Mouse (Mus musculus) heart, adult 10 weeks (tissue): ENCODE data around the gene Igf1r. TPM values are rescaled to one million over a fixed set of nuclear protein-coding genes. Genes with fewer than 3 reads are reported as not detected.

Source experiments
- polyA plus RNA-seq: library from polyadenylated mRNA; stranded (reverse); fragments of 350-450 nt; fragmentation: Illumina TruSeq; extraction: RNeasy Lipid Tissue Mini Kit (QIAGEN cat#74804); gene quantifications from one replicate; pipeline ENCODE4 v1.2.3, GENCODE M21; 2014; ENCODE audit warnings: low read depth, low replicate concordance

Gene Igf1r
- polyA plus RNA-seq = 8.9 TPM

DNA sequence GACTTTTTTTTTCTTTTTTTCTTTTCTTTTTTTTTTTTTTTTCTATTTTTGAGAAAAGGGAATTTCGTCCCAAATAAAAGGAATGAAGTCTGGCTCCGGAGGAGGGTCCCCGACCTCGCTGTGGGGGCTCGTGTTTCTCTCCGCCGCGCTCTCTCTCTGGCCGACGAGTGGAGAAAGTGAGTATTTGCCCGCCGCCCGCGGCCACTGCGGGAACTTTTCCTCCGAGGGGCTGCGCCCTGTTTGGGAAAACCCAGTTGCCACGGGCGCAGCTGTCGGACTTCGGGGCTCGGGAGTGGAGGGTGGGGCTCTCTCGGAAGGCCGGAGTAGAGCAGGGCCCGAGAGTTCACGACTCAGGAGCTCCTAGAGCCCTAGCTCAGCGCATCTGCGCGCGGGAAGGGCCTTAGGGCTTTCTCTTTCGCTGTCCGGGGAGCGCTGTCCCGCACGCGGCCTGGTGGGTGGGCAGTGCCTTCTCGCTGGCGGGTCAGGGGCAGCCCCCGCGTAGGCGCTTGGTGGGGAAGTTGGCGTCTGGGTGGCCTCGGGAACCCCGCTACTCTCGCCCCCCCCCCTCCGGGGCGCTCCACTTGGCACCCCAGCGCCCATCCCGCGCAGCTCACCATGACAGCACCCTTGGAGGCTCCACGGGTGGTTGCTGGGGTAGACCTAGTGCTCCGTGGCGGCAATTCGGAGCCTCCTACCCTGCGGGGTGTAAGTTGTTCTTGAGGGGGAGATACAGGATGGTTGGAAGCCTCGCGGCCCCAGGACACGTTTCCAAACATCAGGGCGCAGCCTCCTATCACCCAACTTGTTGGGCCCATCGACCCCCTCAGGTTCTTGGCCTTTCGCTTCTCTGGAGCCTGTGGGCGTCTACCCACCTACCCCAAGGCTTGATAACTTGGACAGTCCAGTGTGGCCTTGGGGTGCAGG lies at the start of gene Igf1r:
Igf1r (plus strand) TSS at position 51 of the 924 bp plus-strand sequence.

GRCm38 (mm10) chr7:68264028-68264453 lies 311.4 kb downstream of the Igf1r start, which contains the start of gene Pgpep1l:
TSS of gene Pgpep1l (minus strand) at chr7:68264233.

DNA sequence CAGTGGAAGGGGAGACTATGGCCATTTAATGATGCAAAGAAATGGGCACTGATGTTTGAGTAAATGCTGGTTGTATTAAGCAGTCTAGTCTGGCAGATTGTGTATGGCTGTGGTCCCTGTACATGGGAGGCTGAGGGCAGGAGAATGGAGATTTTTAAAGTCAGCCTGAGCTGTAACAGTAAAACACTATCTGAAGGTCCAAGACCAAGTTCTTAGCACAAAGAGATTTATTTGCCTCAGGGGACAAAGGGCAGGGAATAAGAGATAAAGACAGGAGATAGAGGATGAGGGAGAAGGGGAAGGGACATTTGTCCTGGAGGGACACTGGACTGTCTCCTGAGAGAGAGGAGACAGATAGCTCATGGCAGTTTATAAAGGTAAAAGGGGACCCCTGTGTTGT lies 320.9 kb downstream of the Igf1r start, which contains the start of gene Fam169b:
Fam169b (plus strand) TSS at position 325 of the 400 bp plus-strand sequence.

Other genes starting within 250 kb of the Igf1r start
- gene Synm, start 193.1 kb upstream of the Igf1r start, polyA plus RNA-seq = 5.5 TPM